Mouse (Mus musculus) T-helper 1 cell (primary cell): ENCODE data around the gene C1galt1.

Experiments
- in situ Hi-C: fragments of 300-600 bp; cut with MboI, MseI; formaldehyde crosslinking; loops from one replicate; pipeline ENCODE4 v1.15.1; 2025; ENCODE audit warnings: high pct_unique_total_duplicates

Gene C1galt1

GRCm38 (mm10) chr6:7857356-7858247 lies 13.0 kb downstream of the C1galt1 start:
- in situ Hi-C loops: loop anchor here (5.0 to 25.0 kb wide), 3 partner anchors 345 to 887 kb away; no protein-coding TSS in a partner anchor

- in situ Hi-C loops: loop anchor here (5.0 to 25.0 kb wide), 3 partner anchors 344 to 886 kb away; no protein-coding TSS in a partner anchor
These were observed 13.9 kb downstream of the C1galt1 start for GRCm38 (mm10) chr6:7858586-7858985.

- in situ Hi-C loops: loop anchor here (5.0 to 25.0 kb wide), 3 partner anchors 343 to 886 kb away; no protein-coding TSS in a partner anchor
These were observed 14.5 kb downstream of the C1galt1 start for GRCm38 (mm10) chr6:7859161-7859560.

DNA sequence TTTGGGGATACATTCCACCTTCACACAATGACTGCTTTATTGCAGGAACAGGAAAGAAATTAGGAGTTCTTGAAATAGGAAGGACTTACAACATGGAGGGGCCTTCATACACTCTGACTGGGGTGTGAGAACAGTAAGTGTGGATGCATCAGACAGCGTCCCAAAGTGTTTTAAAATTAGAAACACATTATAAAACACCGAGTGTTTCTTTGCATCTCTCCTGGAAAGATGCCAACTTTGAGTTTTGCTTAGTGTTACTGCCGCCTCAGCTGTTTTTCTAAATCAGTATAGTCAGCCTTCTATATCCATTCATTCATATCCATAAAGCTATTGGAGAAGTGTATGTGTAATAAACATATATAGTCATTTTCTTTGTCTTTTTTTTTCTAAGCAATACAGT lies 16.4 kb downstream of the C1galt1 start:
- in situ Hi-C loops: loop anchor here (5.0 to 25.0 kb wide), 2 partner anchors 626 to 1794 kb away; no protein-coding TSS in a partner anchor

- in situ Hi-C loops: loop anchor here (5.0 to 25.0 kb wide), 2 partner anchors 624 to 1796 kb away; no protein-coding TSS in a partner anchor
These were observed 18.7 kb downstream of the C1galt1 start for GRCm38 (mm10) chr6:7863354-7863753.

- in situ Hi-C loops: no loop called here
These were observed 32.2 kb downstream of the C1galt1 start for GRCm38 (mm10) chr6:7876836-7877235.

DNA sequence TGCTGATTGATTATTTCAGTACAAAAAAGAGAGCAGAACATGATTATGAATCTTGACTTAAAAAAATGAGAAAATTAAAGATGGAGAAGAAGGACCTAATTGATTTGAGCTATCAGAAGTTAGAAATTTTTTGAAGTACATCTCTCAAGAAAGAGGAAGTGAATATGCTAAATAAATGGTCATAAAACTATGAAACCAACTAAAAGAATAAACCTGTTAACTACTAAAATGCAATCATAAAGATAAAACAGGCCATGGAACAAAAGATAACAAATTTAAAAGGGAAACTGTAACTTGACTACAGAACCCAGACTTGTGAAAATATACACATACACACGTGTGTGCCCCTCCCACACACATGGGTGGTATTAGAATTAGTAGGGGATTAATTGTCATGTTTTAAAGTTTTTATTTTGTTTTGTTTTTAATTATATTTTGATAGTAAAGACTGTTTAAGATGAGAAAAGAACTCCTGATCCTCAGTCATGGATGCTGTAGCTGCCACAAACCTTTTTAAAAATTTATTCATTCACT lies 37.0 kb downstream of the C1galt1 start:
- in situ Hi-C loops: no loop called here

DNA sequence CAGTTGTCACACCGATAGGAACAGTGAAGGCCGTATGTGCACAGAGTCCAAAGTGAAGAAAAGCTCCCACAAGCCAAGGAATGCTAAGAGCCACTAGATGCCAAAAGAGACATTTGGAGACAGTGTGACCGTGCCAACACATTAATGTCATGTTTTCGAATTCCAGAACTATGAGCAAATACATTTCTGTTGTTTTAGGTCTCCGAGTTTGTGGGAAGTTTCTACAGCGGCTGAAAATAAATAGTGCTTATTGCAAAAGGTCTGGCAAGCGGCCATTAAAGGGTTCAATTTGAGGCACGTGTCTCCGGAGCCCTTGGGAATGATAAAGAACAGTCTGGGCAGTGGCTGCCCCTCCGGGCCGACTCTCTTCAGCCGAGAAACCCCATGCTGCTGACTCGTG lies 37.9 kb downstream of the C1galt1 start:
- in situ Hi-C loops: no loop called here

- in situ Hi-C loops: no loop called here
These were observed 41.5 kb downstream of the C1galt1 start for GRCm38 (mm10) chr6:7885994-7886684.

GRCm38 (mm10) chr6:7886685-7887004 lies 42.0 kb downstream of the C1galt1 start:
- in situ Hi-C loops: no loop called here

DNA sequence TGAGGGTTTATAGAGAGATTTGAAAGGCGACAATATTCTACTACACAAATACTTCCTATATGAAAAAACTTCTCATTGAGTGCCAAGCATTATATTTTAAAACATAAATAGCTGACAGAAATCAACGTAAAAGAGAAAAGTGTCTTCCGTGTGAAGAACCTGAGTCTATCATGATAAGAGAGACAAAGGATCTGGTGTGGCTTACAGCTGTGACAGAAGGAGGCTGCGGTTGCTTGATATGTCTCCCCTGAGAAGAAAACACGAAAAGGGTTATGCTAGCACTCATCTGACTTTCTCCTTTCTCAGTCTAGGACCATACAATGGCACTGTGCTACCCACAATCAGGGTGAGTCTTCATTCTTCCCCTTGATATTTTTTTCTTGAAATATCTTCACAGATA lies 51.7 kb downstream of the C1galt1 start:
- in situ Hi-C loops: no loop called here

GRCm38 (mm10) chr6:7912015-7912414 lies 67.4 kb downstream of the C1galt1 start:
- in situ Hi-C loops: no loop called here
